Mouse (Mus musculus): Measurements from ENCODE around the gene Hes3. TPM values are rescaled to one million over a fixed set of nuclear protein-coding genes. Genes with fewer than 3 reads are reported as not detected.
A peak's percentile ranks its signal among the peaks of the same experiment; 100 is the strongest.

Gene Hes3
- polyA plus RNA-seq, 1 experiment from 2014 or later, result not detected

- no peak overlapping the region for H3K4me3 ChIP-seq
- peaks cover 84% of the 10 kb centered on the region for H3K4me1 ChIP-seq
- DNase-seq (ENCODE audit: low spot score), result no peak
- peak overlapping the region; percentile 91; the same call in 1 of the 2 replicates for H3K27ac ChIP-seq
- 93% methylated on average over 8 of the region's 8 CpGs for WGBS
- no peaks in the 10 kb centered on the region; the same call in none of the 2 replicates for H3K36me3 ChIP-seq
- H3K27me3 ChIP-seq (ENCODE audit: insufficient read depth, poor library complexity, severe bottlenecking), result no peaks in the 10 kb centered on the region
- no peaks in the 10 kb centered on the region for H3K9me3 ChIP-seq
Measured at GRCm38 (mm10) chr4:152260451-152260850, 31.0 kb downstream of the Hes3 start.

- H3K9me3 ChIP-seq, result no peaks in the 10 kb centered on the region
- no peaks in the 10 kb centered on the region for H3K27me3 ChIP-seq (ENCODE audit: insufficient read depth, poor library complexity, severe bottlenecking)
- WGBS, result 27% methylated on average over 6 of the region's 6 CpGs
- DNase-seq (ENCODE audit: low spot score), result peak; percentile 83
- H3K4me3 ChIP-seq, result peak overlapping the region; percentile 6; the same call in 1 of the 2 replicates
- H3K4me1 ChIP-seq, result peaks cover 86% of the 10 kb centered on the region
- peaks cover 7% of the 10 kb centered on the region; the same call in 1 of the 2 replicates for H3K36me3 ChIP-seq
- peak overlapping the region; percentile 67 for H3K27ac ChIP-seq
Measured at GRCm38 (mm10) chr4:152257070-152257469, 34.4 kb downstream of the Hes3 start.

GRCm38 (mm10) chr4:152253183-152253759, 38.2 kb downstream of the Hes3 start:
- 0 out of 2 replicates have a peak, but pooled peaks cover 7% of the 10 kb centered on the region for H3K36me3 ChIP-seq
- H3K4me3 ChIP-seq, result no peak overlapping the region
- 62% methylated on average over 9 of the region's 9 CpGs for WGBS
- no peaks in the 10 kb centered on the region for H3K27me3 ChIP-seq (ENCODE audit: insufficient read depth, poor library complexity, severe bottlenecking)
- no peaks in the 10 kb centered on the region for H3K9me3 ChIP-seq
- peak overlapping the region; percentile 72 for H3K27ac ChIP-seq
- no peak for DNase-seq (ENCODE audit: low spot score)
- peaks cover 66% of the 10 kb centered on the region for H3K4me1 ChIP-seq

- 89% methylated on average over 6 of the region's 6 CpGs for WGBS
- H3K4me3 ChIP-seq, result no peak overlapping the region
- H3K27me3 ChIP-seq (ENCODE audit: insufficient read depth, poor library complexity, severe bottlenecking), result no peaks in the 10 kb centered on the region
- peaks cover 59% of the 10 kb centered on the region for H3K4me1 ChIP-seq
- 0 out of 2 replicates have a peak, but pooled peaks cover 7% of the 10 kb centered on the region for H3K36me3 ChIP-seq
- no peak overlapping the region for H3K27ac ChIP-seq
- DNase-seq (ENCODE audit: low spot score), result no peak
- no peaks in the 10 kb centered on the region for H3K9me3 ChIP-seq
Measured at GRCm38 (mm10) chr4:152250615-152251014, 40.8 kb downstream of the Hes3 start.

- Histone ChIP-seq H3K4me1 (peaks cover 53% of the 10 kb centered on the region), H3K27ac (peak overlapping the region; percentile 74), H3K4me3 (no peak overlapping the region), H3K9me3 (no peaks in the 10 kb centered on the region), H3K27me3 (ENCODE audit: insufficient read depth, poor library complexity, severe bottlenecking) (no peaks in the 10 kb centered on the region), H3K36me3 (no peaks in the 10 kb centered on the region)
- no peak for DNase-seq (ENCODE audit: low spot score)
- WGBS, result 55% methylated on average over 3 of the region's 3 CpGs
Measured at GRCm38 (mm10) chr4:152247195-152247594, 44.3 kb downstream of the Hes3 start.

- Histone ChIP-seq H3K27ac (peak overlapping the region; percentile 74; the same call in 1 of the 2 replicates), H3K4me3 (no peak overlapping the region), H3K36me3 (no peaks in the 10 kb centered on the region), H3K9me3 (no peaks in the 10 kb centered on the region), H3K4me1 (peaks cover 57% of the 10 kb centered on the region), H3K27me3 (ENCODE audit: insufficient read depth, poor library complexity, severe bottlenecking) (no peaks in the 10 kb centered on the region)
- 42% methylated on average over 6 of the region's 6 CpGs for WGBS
- no peak for DNase-seq (ENCODE audit: low spot score)
Measured at GRCm38 (mm10) chr4:152246011-152246410, 45.5 kb downstream of the Hes3 start.

- no peaks in the 10 kb centered on the region for H3K9me3 ChIP-seq
- WGBS, result 70% methylated on average over 11 of the region's 11 CpGs
Measured at GRCm38 (mm10) chr4:152244545-152245522, 46.6 kb downstream of the Hes3 start.

GRCm38 (mm10) chr4:152243969-152244368, 47.5 kb downstream of the Hes3 start:
- H3K36me3 ChIP-seq, result no peaks in the 10 kb centered on the region
- peak overlapping the region; percentile 77 for H3K27ac ChIP-seq
- H3K4me1 ChIP-seq, result peaks cover 72% of the 10 kb centered on the region
- WGBS, result 88% methylated on average over 8 of the region's 8 CpGs
- H3K4me3 ChIP-seq, result no peak overlapping the region
- H3K9me3 ChIP-seq, result no peaks in the 10 kb centered on the region
- no peaks in the 10 kb centered on the region for H3K27me3 ChIP-seq (ENCODE audit: insufficient read depth, poor library complexity, severe bottlenecking)
- DNase-seq (ENCODE audit: low spot score), result no peak

More at GRCm38 (mm10) chr4:152244545-152245522, 46.6 kb downstream of the Hes3 start:
- no peak for DNase-seq (ENCODE audit: low spot score)
- Histone ChIP-seq H3K27me3 (ENCODE audit: insufficient read depth, poor library complexity, severe bottlenecking) (no peaks in the 10 kb centered on the region), H3K4me1 (peaks cover 64% of the 10 kb centered on the region), H3K4me3 (no peak overlapping the region), H3K27ac (peak overlapping the region; percentile 77), H3K36me3 (no peaks in the 10 kb centered on the region)

GRCm38 (mm10) chr4:152243241-152243891, 48.1 kb downstream of the Hes3 start:
- Histone ChIP-seq H3K4me3 (no peak overlapping the region), H3K36me3 (no peaks in the 10 kb centered on the region), H3K27ac (peak overlapping the region; percentile 77), H3K9me3 (no peaks in the 10 kb centered on the region), H3K27me3 (ENCODE audit: insufficient read depth, poor library complexity, severe bottlenecking) (no peaks in the 10 kb centered on the region), H3K4me1 (peaks cover 79% of the 10 kb centered on the region)
- WGBS, result 79% methylated on average over 9 of the region's 9 CpGs
- DNase-seq (ENCODE audit: low spot score), result no peak

GRCm38 (mm10) chr4:152239974-152240373, 51.5 kb downstream of the Hes3 start:
- no peak overlapping the region for H3K4me3 ChIP-seq
- 49% methylated on average over 4 of the region's 4 CpGs for WGBS

More at GRCm38 (mm10) chr4:152239974-152240373, 51.5 kb downstream of the Hes3 start:
- H3K4me1 ChIP-seq, result peaks cover 53% of the 10 kb centered on the region
- DNase-seq (ENCODE audit: low spot score), result no peak
- no peaks in the 10 kb centered on the region for H3K9me3 ChIP-seq
- peaks cover 9% of the 10 kb centered on the region; the same call in 1 of the 2 replicates for H3K36me3 ChIP-seq
- H3K27ac ChIP-seq, result peak overlapping the region; percentile 23; the same call in 1 of the 2 replicates
- H3K27me3 ChIP-seq (ENCODE audit: insufficient read depth, poor library complexity, severe bottlenecking), result no peaks in the 10 kb centered on the region
